Mouse (Mus musculus) retina, adult 2 months (tissue): ENCODE data around the gene Cog4.
"Not testable (repeated sequence)": the region's sequence is repeated elsewhere in the genome, so short reads cannot be mapped to it uniquely, and the experiment has no call there.

Experiments
- DNase-seq: peaks from one replicate; pipeline ENCODE4 v3.0.0-alpha.2; 2012; ENCODE audit warnings: low read depth, low spot score

The Cog4 gene

GRCm38 (mm10) chr8:110921492-110922230 is 75.3 kb downstream of the Cog4 start:
- DNase-seq = no peak

GRCm38 (mm10) chr8:110925691-110926140 is 79.3 kb downstream of the Cog4 start:
- DNase-seq = no peak

GRCm38 (mm10) chr8:110926690-110927089 is 80.3 kb downstream of the Cog4 start:
- no peak for DNase-seq

GRCm38 (mm10) chr8:110928435-110928834 is 82.0 kb downstream of the Cog4 start:
- no peak for DNase-seq

GRCm38 (mm10) chr8:110929066-110929465 is 82.7 kb downstream of the Cog4 start:
- DNase-seq = no peak

GRCm38 (mm10) chr8:110929672-110930071 is 83.3 kb downstream of the Cog4 start:
- DNase-seq = not testable (repeated sequence)

- DNase-seq = no peak
These were observed 85.0 kb downstream of the Cog4 start for GRCm38 (mm10) chr8:110931176-110931939.
